24 mouse cellular contexts compared by ENCODE assay signal in genomic region chr12:84209093-84209492, GRCm38 (mm10). TPM values are rescaled to one million over a fixed set of nuclear protein-coding genes. Genes with fewer than 3 reads are reported as not detected.
DNase-seq lines count a peak whose midpoint lies in the region; ATAC-seq and TF ChIP-seq lines count a peak whose summit lies in the region.
"Had no signal": no experiment of that assay in that cellular context is flagged by ENCODE, and none has a peak within 500 bp of the region (broad histone marks: within the 10 kb centered on the region; RNA-seq: fewer than 3 reads in every experiment).

No protein-coding gene starts in this region.

- H3K4me1 ChIP-seq in liver, embryonic 13.5 days (replicated peaks), result peaks cover 90% of the 10 kb centered on the region
- peaks cover 89% of the 10 kb centered on the region for H3K4me1 ChIP-seq in liver, embryonic 12.5 days
- peaks cover 45% of the 10 kb centered on the region for H3K4me1 ChIP-seq in thymus, adult 2 months (replicated peaks; ENCODE audit: control insufficient read depth, insufficient read depth, low read length)

- no peaks in the 10 kb centered on the region for H3K9me3 ChIP-seq in liver, embryonic 13.5 days (replicated peaks)
- H3K9me3 ChIP-seq in liver, embryonic 12.5 days (replicated peaks), result no peaks in the 10 kb centered on the region
- H3K9me3 ChIP-seq: embryonic facial prominence, embryonic 15.5 days; forebrain, embryonic 10.5 days; forebrain, embryonic 15.5 days; heart, embryonic 15.5 days; hindbrain, embryonic 12.5 days had no signal

- TF ChIP-seq POLR2A in thymus, adult 2 months (IDR thresholded peaks at IDR 0.05; ENCODE audit: control insufficient read depth, extremely low read depth, insufficient read depth, low read length, poor library complexity), result no peak

- WGBS in liver, embryonic 13.5 days (ENCODE audit: insufficient replicate concordance), result 64% methylated on average over 11 of the region's 11 CpGs
- WGBS in liver, embryonic 12.5 days (ENCODE audit: insufficient replicate concordance), result 71% methylated on average over 11 of the region's 11 CpGs
- 36% methylated on average over 11 of the region's 11 CpGs for WGBS in thymus, adult 2 months

- no peak for ATAC-seq in CD4-positive, CD25-positive, alpha-beta regulatory T cell, adult 4 months
- ATAC-seq in liver, embryonic 13.5 days (ENCODE audit: low read depth), result no peak
- no peak for ATAC-seq in liver, embryonic 12.5 days
- ATAC-seq in megakaryocyte-erythroid progenitor cell, adult 5-6 weeks (replicated peaks; ENCODE audit: low FRiP score, low TSS enrichment, poor library complexity, severe bottlenecking), result no peak
- ATAC-seq: activated CD4-positive, CD25-positive, alpha-beta regulatory T cell, adult 4 months; forebrain, embryonic 15.5 days; hindbrain, embryonic 16.5 days had no signal

- H3K4me3 ChIP-seq in liver, embryonic 13.5 days (replicated peaks), result no peak overlapping the region
- H3K4me3 ChIP-seq in liver, embryonic 12.5 days, result no peak overlapping the region
- H3K4me3 ChIP-seq in thymus, adult 2 months (ENCODE audit: control insufficient read depth, insufficient read depth, low read length), result no peak overlapping the region
- H3K4me3 ChIP-seq: embryonic facial prominence, embryonic 15.5 days; erythroblast, embryonic 14.5 days; forebrain, embryonic 10.5 days; forebrain, embryonic 15.5 days; heart, adult 2 months; heart, embryonic 15.5 days; hindbrain, embryonic 12.5 days had no signal

- no peak for TF ChIP-seq CTCF in thymus, adult 2 months (IDR thresholded peaks at IDR 0.05; ENCODE audit: borderline replicate concordance, control insufficient read depth, extremely low read depth, insufficient read depth, low read length, poor library complexity)

- H3K27ac ChIP-seq in liver, embryonic 13.5 days, result 0 out of 2 replicates have a peak overlapping the region, but pooled peaks have one; percentile 26
- no peak overlapping the region for H3K27ac ChIP-seq in liver, embryonic 12.5 days
- H3K27ac ChIP-seq in thymus, adult 2 months (ENCODE audit: control insufficient read depth, insufficient read depth, low read length), result no peak overlapping the region; the same call in 1 of the 2 replicates
- H3K27ac ChIP-seq: embryonic facial prominence, embryonic 15.5 days; forebrain, embryonic 10.5 days; forebrain, embryonic 15.5 days; heart, adult 2 months; heart, embryonic 15.5 days; hindbrain, embryonic 12.5 days had no signal

- H3K9ac ChIP-seq in liver, embryonic 13.5 days, result no peak overlapping the region
- no peak overlapping the region for H3K9ac ChIP-seq in liver, embryonic 12.5 days
- H3K9ac ChIP-seq: embryonic facial prominence, embryonic 15.5 days; forebrain, embryonic 15.5 days; heart, embryonic 15.5 days; hindbrain, embryonic 12.5 days had no signal

- peaks cover 6% of the 10 kb centered on the region; the same call in 1 of the 2 replicates for H3K36me3 ChIP-seq in liver, embryonic 13.5 days
- H3K36me3 ChIP-seq in liver, embryonic 12.5 days, result peaks cover 20% of the 10 kb centered on the region
- no peaks in the 10 kb centered on the region for H3K36me3 ChIP-seq in thymus, adult 2 months (ENCODE audit: control insufficient read depth, insufficient read depth, low read length)
- H3K36me3 ChIP-seq in splenic B cell, adult 2 months (ENCODE audit: control insufficient read depth, insufficient read depth, low read length, poor library complexity, severe bottlenecking), result peaks cover 6% of the 10 kb centered on the region
- H3K36me3 ChIP-seq: embryonic facial prominence, embryonic 15.5 days; forebrain, embryonic 15.5 days; heart, embryonic 15.5 days; hindbrain, embryonic 12.5 days had no signal

- DNase-seq in CD4-positive, CD25-positive, alpha-beta regulatory T cell, adult 2 months (ENCODE audit: low read depth, low spot score), result peak; percentile 46
- DNase-seq in liver, embryonic 13.5 days, result no peak
- peak; percentile 28 for DNase-seq in thymus, postnatal 25 days
- no peak for DNase-seq in thymus, adult 2 months
- peak; percentile 44 for DNase-seq in splenic B cell, adult 2 months (ENCODE audit: low read depth, low spot score)
- DNase-seq: adrenal gland, postnatal 14 days; cerebellum, adult 2 months; cerebellum, postnatal 10 days; embryo, embryonic 11 days; gastrocnemius, postnatal 10 days; heart, postnatal 4 days had no signal

- H3K27me3 ChIP-seq in liver, embryonic 13.5 days, result no peaks in the 10 kb centered on the region
- no peaks in the 10 kb centered on the region for H3K27me3 ChIP-seq in liver, embryonic 12.5 days (replicated peaks)
- H3K27me3 ChIP-seq in thymus, adult 2 months (ENCODE audit: control insufficient read depth, insufficient read depth, low read length), result no peaks in the 10 kb centered on the region
- H3K27me3 ChIP-seq in splenic B cell, adult 2 months (ENCODE audit: control insufficient read depth, insufficient read depth, low read length, poor library complexity, severe bottlenecking), result no peaks in the 10 kb centered on the region
- H3K27me3 ChIP-seq: embryonic facial prominence, embryonic 15.5 days; forebrain, embryonic 15.5 days; heart, embryonic 15.5 days; hindbrain, embryonic 12.5 days had no signal

- no peak overlapping the region for H3K4me2 ChIP-seq in liver, embryonic 13.5 days
- H3K4me2 ChIP-seq in liver, embryonic 12.5 days, result no peak overlapping the region
- H3K4me2 ChIP-seq: embryonic facial prominence, embryonic 15.5 days; forebrain, embryonic 15.5 days; heart, embryonic 11.5 days; heart, embryonic 15.5 days; hindbrain, embryonic 12.5 days had no signal

RNA-seq across cellular contexts. Expression of gene Elmsan1, which starts 9.6 kb away (rescaled TPM):
- polyA plus RNA-seq in CD4-positive, CD25-positive, alpha-beta regulatory T cell, adult 4 months (2017; shearing (Covaris generic)), result 1 to 10 TPM; 7.3 to 8.2 TPM
- polyA plus RNA-seq in liver, embryonic 13.5 days (2015; fragmentation: Nextera tagmentation; extraction: Ambion mirVana), result 3.7 and 4.4 TPM in 2 replicates
- 6.9 and 8.0 TPM in 2 replicates for polyA plus RNA-seq in liver, embryonic 12.5 days (2016; fragmentation: Nextera tagmentation; extraction: Ambion mirVana)
- polyA plus RNA-seq in thymus, adult 2 months (2012; rRNA removed), result 26.1 and 30.9 TPM in 2 replicates
- 29.6 and 42.1 TPM in 2 replicates for total RNA-seq in megakaryocyte-erythroid progenitor cell, adult 5-6 weeks (2014; fragmentation: Nextera tagmentation)
- 12.9 and 13.2 TPM in 2 replicates for total RNA-seq in megakaryocyte-erythroid progenitor cell, adult 5-6 weeks (2017)

Comparison
In these comparisons a context has a peak if more than half of its experiments do, and no peak if none do; other contexts are left out.
1. DNase-seq: peak in CD4-positive, CD25-positive, alpha-beta regulatory T cell, adult 2 months (single experiment), thymus, postnatal 25 days (single experiment) and splenic B cell, adult 2 months (single experiment); none in liver, embryonic 13.5 days (single experiment) and thymus, adult 2 months (single experiment).